23 mouse cellular contexts compared by ENCODE assay signal in the genomic region with DNA sequence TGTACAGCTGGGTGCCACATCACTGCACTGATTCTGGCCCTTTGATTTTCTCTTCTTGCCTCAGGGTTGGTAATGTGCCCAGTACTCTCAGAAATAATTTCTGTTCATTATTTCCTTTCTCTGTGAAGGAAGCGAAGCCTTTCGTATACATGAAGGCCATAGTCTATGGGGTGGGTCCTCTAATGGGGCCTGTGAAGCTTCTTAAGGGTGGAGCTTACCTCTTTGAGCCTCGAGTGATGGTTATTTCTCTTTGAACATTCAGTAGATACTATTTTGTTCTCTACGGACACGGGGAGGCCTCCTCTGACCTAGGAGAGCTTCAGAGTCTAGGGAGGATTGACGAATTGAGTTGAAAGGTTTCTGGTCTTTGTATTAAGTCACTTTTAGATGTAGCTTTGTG.
A peak's percentile ranks its signal among the peaks of the same experiment; 100 is the strongest.
DNase-seq lines count a peak whose midpoint lies in the region; ATAC-seq and TF ChIP-seq lines count a peak whose summit lies in the region.
"Had no signal": no experiment of that assay in that cellular context is flagged by ENCODE, and none has a peak within 500 bp of the region (broad histone marks: within the 10 kb centered on the region; RNA-seq: fewer than 3 reads in every experiment).

No protein-coding gene starts in this region.

- no peak overlapping the region for H3K9ac ChIP-seq in heart, embryonic 12.5 days
- no peak overlapping the region for H3K9ac ChIP-seq in midbrain, embryonic 15.5 days
- H3K9ac ChIP-seq in midbrain, postnatal 0 days (replicated peaks; ENCODE audit: low read length, poor library complexity, severe bottlenecking) = no peak overlapping the region
- no peak overlapping the region for H3K9ac ChIP-seq in intestine, embryonic 15.5 days
- H3K9ac ChIP-seq: heart, embryonic 13.5 days; hindbrain, embryonic 14.5 days had no signal

- peak; percentile 10 for DNase-seq in heart, embryonic 10.5 days (ENCODE audit: low spot score)
- DNase-seq in midbrain, postnatal 0 days (ENCODE audit: low spot score) = no peak
- DNase-seq in thymus, postnatal 4 days = peak; percentile 3
- no peak for DNase-seq in thymus, postnatal 14 days
- DNase-seq: adrenal gland, adult 2 months; adrenal gland, postnatal 14 days; cerebellum, adult 11-12 months; cerebellum, adult 8-10 months; cerebellum, postnatal 10 days; cerebellum, postnatal 36 days; gastrocnemius, adult 2 months; gastrocnemius, postnatal 14 days; heart, postnatal 14 days; heart, postnatal 4 days had no signal

- ATAC-seq in heart, embryonic 12.5 days (ENCODE audit: insufficient number of reproducible peaks, low FRiP score) = no peak
- peak; percentile 83 for ATAC-seq in midbrain, embryonic 15.5 days (replicated peaks)
- ATAC-seq in midbrain, postnatal 0 days (ENCODE audit: low FRiP score) = no peak
- ATAC-seq in intestine, embryonic 15.5 days = no peak
- ATAC-seq: CD4-positive, CD25-positive, alpha-beta regulatory T cell, adult 4 months; forebrain, embryonic 16.5 days; hindbrain, postnatal 0 days had no signal

- no peaks in the 10 kb centered on the region for H3K27me3 ChIP-seq in heart, embryonic 10.5 days (ENCODE audit: insufficient read depth, poor library complexity, severe bottlenecking)
- no peaks in the 10 kb centered on the region for H3K27me3 ChIP-seq in heart, embryonic 12.5 days (replicated peaks)
- H3K27me3 ChIP-seq in midbrain, embryonic 15.5 days (replicated peaks) = no peaks in the 10 kb centered on the region
- no peaks in the 10 kb centered on the region for H3K27me3 ChIP-seq in midbrain, postnatal 0 days (ENCODE audit: insufficient read depth, low read length)
- no peaks in the 10 kb centered on the region for H3K27me3 ChIP-seq in intestine, embryonic 15.5 days (replicated peaks)
- H3K27me3 ChIP-seq: heart, embryonic 13.5 days had no signal

- peaks cover 11% of the 10 kb centered on the region for H3K36me3 ChIP-seq in heart, embryonic 10.5 days
- H3K36me3 ChIP-seq in heart, embryonic 12.5 days = peaks cover 10% of the 10 kb centered on the region
- peaks cover 14% of the 10 kb centered on the region; the same call in 1 of the 2 replicates for H3K36me3 ChIP-seq in midbrain, embryonic 15.5 days (replicated peaks)
- no peaks in the 10 kb centered on the region; the same call in 1 of the 2 replicates for H3K36me3 ChIP-seq in midbrain, postnatal 0 days (ENCODE audit: insufficient read depth, low read length)
- peaks cover 7% of the 10 kb centered on the region; the same call in 1 of the 2 replicates for H3K36me3 ChIP-seq in intestine, embryonic 15.5 days

- H3K4me3 ChIP-seq in heart, embryonic 10.5 days = no peak overlapping the region
- H3K4me3 ChIP-seq in heart, embryonic 12.5 days = no peak overlapping the region
- H3K4me3 ChIP-seq in midbrain, embryonic 15.5 days = no peak overlapping the region
- no peak overlapping the region for H3K4me3 ChIP-seq in midbrain, postnatal 0 days (ENCODE audit: low read depth, low read length)
- no peak overlapping the region for H3K4me3 ChIP-seq in intestine, embryonic 15.5 days (replicated peaks)
- H3K4me3 ChIP-seq: forebrain, embryonic 10.5 days; gastrocnemius, adult 2 months; heart, embryonic 13.5 days had no signal

- H3K9me3 ChIP-seq in heart, embryonic 10.5 days = no peaks in the 10 kb centered on the region
- no peaks in the 10 kb centered on the region for H3K9me3 ChIP-seq in heart, embryonic 12.5 days (replicated peaks)
- H3K9me3 ChIP-seq in midbrain, embryonic 15.5 days = no peaks in the 10 kb centered on the region
- H3K9me3 ChIP-seq in midbrain, postnatal 0 days (ENCODE audit: low read length) = no peaks in the 10 kb centered on the region
- H3K9me3 ChIP-seq in intestine, embryonic 15.5 days = no peaks in the 10 kb centered on the region
- H3K9me3 ChIP-seq: forebrain, embryonic 10.5 days; heart, embryonic 13.5 days had no signal

- 84% methylated on average over 6 of the region's 6 CpGs for WGBS in heart, embryonic 10.5 days
- 85% methylated on average over 6 of the region's 6 CpGs for WGBS in heart, embryonic 12.5 days
- 78% methylated on average over 6 of the region's 6 CpGs for WGBS in midbrain, embryonic 15.5 days
- WGBS in midbrain, postnatal 0 days = 78% methylated on average over 6 of the region's 6 CpGs
- WGBS in intestine, embryonic 15.5 days = 80% methylated on average over 6 of the region's 6 CpGs

- no peaks in the 10 kb centered on the region for H3K4me1 ChIP-seq in heart, embryonic 10.5 days
- H3K4me1 ChIP-seq in heart, embryonic 12.5 days (replicated peaks) = no peaks in the 10 kb centered on the region
- no peaks in the 10 kb centered on the region for H3K4me1 ChIP-seq in midbrain, embryonic 15.5 days
- H3K4me1 ChIP-seq in midbrain, postnatal 0 days (ENCODE audit: insufficient read depth, low read length) = no peaks in the 10 kb centered on the region
- peaks cover 2% of the 10 kb centered on the region; the same call in 1 of the 2 replicates for H3K4me1 ChIP-seq in intestine, embryonic 15.5 days (replicated peaks)
- H3K4me1 ChIP-seq: forebrain, embryonic 10.5 days; heart, embryonic 13.5 days had no signal

- no peak overlapping the region for H3K4me2 ChIP-seq in heart, embryonic 12.5 days
- no peak overlapping the region for H3K4me2 ChIP-seq in midbrain, embryonic 15.5 days
- H3K4me2 ChIP-seq in midbrain, postnatal 0 days (ENCODE audit: low read depth, low read length, poor library complexity, severe bottlenecking) = no peak overlapping the region
- H3K4me2 ChIP-seq in intestine, embryonic 15.5 days (replicated peaks) = no peak overlapping the region
- H3K4me2 ChIP-seq: heart, embryonic 13.5 days; hindbrain, embryonic 14.5 days had no signal

- no peak for TF ChIP-seq CTCF in midbrain, postnatal 0 days (IDR thresholded peaks at IDR 0.05)

- no peak overlapping the region for H3K27ac ChIP-seq in heart, embryonic 10.5 days
- no peak overlapping the region for H3K27ac ChIP-seq in heart, embryonic 12.5 days (ENCODE audit: poor library complexity, severe bottlenecking)
- no peak overlapping the region for H3K27ac ChIP-seq in midbrain, embryonic 15.5 days
- H3K27ac ChIP-seq in midbrain, postnatal 0 days (ENCODE audit: low read depth, low read length) = no peak overlapping the region
- no peak overlapping the region for H3K27ac ChIP-seq in intestine, embryonic 15.5 days
- H3K27ac ChIP-seq: forebrain, embryonic 10.5 days; gastrocnemius, adult 2 months; heart, embryonic 13.5 days; hindbrain, embryonic 14.5 days; hindbrain, postnatal 0 days had no signal

Comparison
In these comparisons a context has a peak if more than half of its experiments do, and no peak if none do; other contexts are left out.
1. DNase-seq: peak in heart, embryonic 10.5 days (single experiment) and thymus, postnatal 4 days (single experiment); none in midbrain, postnatal 0 days (single experiment) and thymus, postnatal 14 days (single experiment).